Mouse (Mus musculus) lung, postnatal 0 days (tissue): Measurements from ENCODE around the gene Psmb7. TPM values are rescaled to one million over a fixed set of nuclear protein-coding genes. Genes with fewer than 3 reads are reported as not detected.

ENCODE experiments used
- ATAC-seq: fragments of 200-750 bp; cut with Nextera tagmentation; 2 replicates; pipeline ENCODE4 v1.8.0; 2017; ENCODE audit warnings: moderate library complexity
- DNase-seq: peaks from one replicate; pipeline ENCODE4 v3.0.0-alpha.2; 2016; ENCODE audit warnings: low spot score
- H3K27ac ChIP-seq: fragments of 300-500 bp; sonication (generic); 2 replicates; pipeline ENCODE4 v1.5.1; 2014; ENCODE audit warnings: antibody characterized with exemption, mild to moderate bottlenecking, low read length, mixed read lengths
- H3K27me3 ChIP-seq: fragments of 300-500 bp; sonication (generic); replicated peaks from 2 replicates; pipeline ENCODE4 v1.6.1; 2014; ENCODE audit warnings: low read length, mixed read lengths; ENCODE audit not compliant: insufficient read depth
- H3K36me3 ChIP-seq: fragments of 300-500 bp; sonication (generic); 2 replicates; pipeline ENCODE4 v1.6.1; 2014; ENCODE audit warnings: low read length, mixed read lengths; ENCODE audit not compliant: insufficient read depth
- H3K4me1 ChIP-seq: fragments of 300-500 bp; sonication (generic); 2 replicates; pipeline ENCODE4 v1.6.1; 2014; ENCODE audit warnings: antibody characterized with exemption, low read depth, low read length, mixed read lengths; ENCODE audit not compliant: insufficient read depth
- H3K4me2 ChIP-seq: fragments of 300-500 bp; sonication (generic); replicated peaks from 2 replicates; pipeline ENCODE4 v1.6.1; 2014; ENCODE audit warnings: low read depth, mild to moderate bottlenecking, low read length, moderate library complexity, mixed read lengths
- H3K4me3 ChIP-seq: fragments of 300-500 bp; sonication (generic); 2 replicates; pipeline ENCODE4 v1.5.1; 2014; ENCODE audit warnings: low read depth, low read length
- H3K9ac ChIP-seq: fragments of 300-500 bp; sonication (generic); replicated peaks from 2 replicates; pipeline ENCODE4 v1.6.1; 2014; ENCODE audit warnings: low read depth, mild to moderate bottlenecking
- H3K9me3 ChIP-seq: fragments of 300-500 bp; sonication (generic); 2 replicates; pipeline ENCODE4 v1.6.1; 2016; ENCODE audit warnings: low read length, mixed read lengths
- CTCF ChIP-seq: IDR thresholded peaks from 2 replicates; pipeline ENCODE4 v1.5.1; 2016; ENCODE audit warnings: antibody characterized with exemption, mild to moderate bottlenecking
- EP300 ChIP-seq: IDR thresholded peaks from 2 replicates; pipeline ENCODE4 v1.6.1; 2016; ENCODE audit warnings: antibody characterized with exemption, mild to moderate bottlenecking, control low read depth
- WGBS: fragments of 180-500 bp; shearing (Covaris S2); extraction: QIAGEN DNeasy Blood & Tissue Kit; methylation state at CpG from one replicate; pipeline ENCODE4 v1.1.7; 2014; 5-methylcytosine and 5-hydroxymethylcytosine counted together
- polyA plus RNA-seq: library from polyadenylated mRNA; unstranded; fragments of >200 nt; fragmentation: Nextera tagmentation; extraction: Ambion mirVana; gene quantifications from 2 replicates; pipeline ENCODE4 v1.2.1, GENCODE M21; 2015

Psmb7 gene
- polyA plus RNA-seq, 1 experiment from 2014 or later, result 135 TPM

GRCm38 (mm10) chr2:38556721-38557120, 87.2 kb downstream of the Psmb7 start:
- no peak for TF ChIP-seq CTCF
- no peak for TF ChIP-seq EP300
- H3K9ac ChIP-seq, result no peak overlapping the region
- H3K36me3 ChIP-seq, result peaks cover 10% of the 10 kb centered on the region; the same call in 1 of the 2 replicates
- no peaks in the 10 kb centered on the region for H3K27me3 ChIP-seq
- no peaks in the 10 kb centered on the region for H3K9me3 ChIP-seq
- WGBS, result 87% methylated on average over 3 of the region's 3 CpGs
- H3K4me1 ChIP-seq, result 0 out of 2 replicates have a peak, but pooled peaks cover 3% of the 10 kb centered on the region
- no peak overlapping the region for H3K4me3 ChIP-seq
- H3K27ac ChIP-seq, result no peak overlapping the region
- no peak overlapping the region for H3K4me2 ChIP-seq
- no peak for DNase-seq
- ATAC-seq, result no peak

- ATAC-seq, result peak; percentile 69
- Histone ChIP-seq H3K4me1 (0 out of 2 replicates have a peak, but pooled peaks cover 3% of the 10 kb centered on the region), H3K4me2 (no peak overlapping the region), H3K27ac (no peak overlapping the region), H3K27me3 (no peaks in the 10 kb centered on the region), H3K9ac (no peak overlapping the region), H3K9me3 (no peaks in the 10 kb centered on the region), H3K4me3 (no peak overlapping the region), H3K36me3 (peaks cover 10% of the 10 kb centered on the region; the same call in 1 of the 2 replicates)
- no peak for TF ChIP-seq CTCF
- TF ChIP-seq EP300, result no peak
- peak; percentile 53 for DNase-seq
- WGBS, result 54% methylated on average over 4 of the region's 4 CpGs
These were observed 88.2 kb downstream of the Psmb7 start for GRCm38 (mm10) chr2:38555659-38556058.

- no peak overlapping the region for H3K27ac ChIP-seq
- H3K4me3 ChIP-seq, result no peak overlapping the region
- no peak overlapping the region for H3K9ac ChIP-seq
- no peaks in the 10 kb centered on the region for H3K9me3 ChIP-seq
- ATAC-seq (no peak), DNase-seq (no peak)
- TF ChIP-seq EP300, result no peak
- TF ChIP-seq CTCF, result no peak
- H3K4me1 ChIP-seq, result 0 out of 2 replicates have a peak, but pooled peaks cover 3% of the 10 kb centered on the region
- WGBS, result 56% methylated on average over 19 of the region's 19 CpGs
- H3K4me2 ChIP-seq, result no peak overlapping the region
- no peaks in the 10 kb centered on the region for H3K27me3 ChIP-seq
- H3K36me3 ChIP-seq, result peaks cover 4% of the 10 kb centered on the region; the same call in 1 of the 2 replicates
These were observed 89.5 kb downstream of the Psmb7 start for GRCm38 (mm10) chr2:38554226-38554995.

- H3K27me3 ChIP-seq, result no peaks in the 10 kb centered on the region
- H3K36me3 ChIP-seq, result peaks cover 4% of the 10 kb centered on the region; the same call in 1 of the 2 replicates
- H3K9me3 ChIP-seq, result no peaks in the 10 kb centered on the region
- no peak overlapping the region for H3K27ac ChIP-seq
- WGBS, result 91% methylated on average over 15 of the region's 15 CpGs
- H3K4me3 ChIP-seq, result no peak overlapping the region
- no peak overlapping the region for H3K4me2 ChIP-seq
- H3K4me1 ChIP-seq, result peaks cover 4% of the 10 kb centered on the region; the same call in 1 of the 2 replicates
- TF ChIP-seq CTCF (no peak), EP300 (no peak)
- ATAC-seq (no peak), DNase-seq (no peak)
- no peak overlapping the region for H3K9ac ChIP-seq
These were observed 91.9 kb downstream of the Psmb7 start for GRCm38 (mm10) chr2:38552004-38552443.

- no peaks in the 10 kb centered on the region for H3K27me3 ChIP-seq
- 76% methylated on average over 11 of the region's 11 CpGs for WGBS
- no peak overlapping the region for H3K4me2 ChIP-seq
- TF ChIP-seq EP300 (no peak), CTCF (no peak)
- peaks cover 21% of the 10 kb centered on the region; the same call in 1 of the 2 replicates for H3K4me1 ChIP-seq
- ATAC-seq, result no peak
- no peak overlapping the region for H3K27ac ChIP-seq
- peaks cover 3% of the 10 kb centered on the region; the same call in 1 of the 2 replicates for H3K36me3 ChIP-seq
- H3K9me3 ChIP-seq, result no peaks in the 10 kb centered on the region
- H3K4me3 ChIP-seq, result no peak overlapping the region
- DNase-seq, result no peak
- H3K9ac ChIP-seq, result no peak overlapping the region
These were observed 95.9 kb downstream of the Psmb7 start for GRCm38 (mm10) chr2:38547793-38548517.

- DNase-seq, result no peak
- Histone ChIP-seq H3K36me3 (no peaks in the 10 kb centered on the region), H3K4me2 (no peak overlapping the region), H3K4me1 (peaks cover 21% of the 10 kb centered on the region; the same call in 1 of the 2 replicates), H3K9me3 (no peaks in the 10 kb centered on the region), H3K4me3 (no peak overlapping the region), H3K27ac (peak overlapping the region; percentile 73), H3K27me3 (no peaks in the 10 kb centered on the region), H3K9ac (no peak overlapping the region)
- TF ChIP-seq EP300, result no peak
- no peak for TF ChIP-seq CTCF
- ATAC-seq, result peak; percentile 27
- WGBS, result 61% methylated on average over 5 of the region's 5 CpGs
These were observed 97.1 kb downstream of the Psmb7 start for GRCm38 (mm10) chr2:38546748-38547147.
